Mouse (Mus musculus) CH12.LX (cell line): ENCODE measurements at regions not wholly inside any gene's neighbourhood (a gene's known extent, or its start where the extent isn't known, plus 50 kb on each side); places are given as distances from the start of the nearest gene placed in this dataset.

ENCODE experiments used
- DNase-seq: peaks from one replicate; pipeline ENCODE4 v3.0.0-alpha.2; 2013; ENCODE audit errors: extremely low read depth
- H3K27ac ChIP-seq: 2 replicates; pipeline ENCODE4 v1.5.1; 2012; ENCODE audit warnings: low read depth, mild to moderate bottlenecking, control low read depth, moderate library complexity; ENCODE audit not compliant: insufficient read depth
- H3K27me3 ChIP-seq: replicated peaks from 2 replicates; pipeline ENCODE3; 2012; ENCODE audit warnings: inconsistent platforms
- H3K36me3 ChIP-seq, 2 experiments: replicated peaks in 1 of 2; 2 replicates each; pipeline versions ENCODE3 to v1.6.1; 2012; ENCODE audit warnings: inconsistent platforms in 1 of 2, low read length in 1 of 2, mild to moderate bottlenecking in 1 of 2, mixed read lengths in 1 of 2, moderate library complexity in 1 of 2; ENCODE audit not compliant: control insufficient read depth in 1 of 2, insufficient read depth in 1 of 2
- H3K4me1 ChIP-seq, 2 experiments: 2 replicates each; pipeline ENCODE4 v1.6.1; 2012; ENCODE audit warnings: inconsistent platforms in 1 of 2, moderate library complexity in 1 of 2; ENCODE audit not compliant: insufficient read depth in 2 of 2, control insufficient read depth in 1 of 2
- H3K4me2 ChIP-seq: 2 replicates; pipeline ENCODE4 v1.6.1; 2012; ENCODE audit warnings: low read depth, mild to moderate bottlenecking, control low read depth; ENCODE audit not compliant: poor library complexity, insufficient read depth, severe bottlenecking
- H3K4me3 ChIP-seq, 3 experiments: fragments of 150-350 bp in 1 of 3; sonication (generic) in 1 of 3; replicated peaks in 1 of 3; 2 replicates each; pipeline versions ENCODE3 to v1.5.1; 2011 to 2012; ENCODE audit warnings: low read depth in 2 of 3, low read length in 2 of 3, mild to moderate bottlenecking in 2 of 3, moderate library complexity in 2 of 3, control low read depth in 1 of 3, improper control_type of control experiment in 1 of 3, inconsistent platforms in 1 of 3, mixed read lengths in 1 of 3; ENCODE audit not compliant: poor library complexity in 1 of 3
- H3K79me2 ChIP-seq: replicated peaks from 2 replicates; pipeline ENCODE4 v1.6.1; 2012; ENCODE audit warnings: mild to moderate bottlenecking, moderate library complexity; ENCODE audit not compliant: control insufficient read depth, poor library complexity, insufficient read depth, severe bottlenecking; ENCODE audit errors: extremely low read depth
- H3K9ac ChIP-seq: 2 replicates; pipeline ENCODE4 v1.6.1; 2012; ENCODE audit warnings: low read depth, mild to moderate bottlenecking, control low read depth, moderate library complexity; ENCODE audit not compliant: insufficient read depth
- H3K9me3 ChIP-seq: replicated peaks from 2 replicates; pipeline ENCODE3; 2012; ENCODE audit warnings: low read length, inconsistent platforms, mixed read lengths
- CHD1 ChIP-seq: IDR thresholded peaks from 2 replicates; pipeline ENCODE4 v1.6.1; 2012; ENCODE audit warnings: low read depth, low read length, improper control_type of control experiment, inconsistent platforms
- CHD2 ChIP-seq: IDR thresholded peaks from 2 replicates; pipeline ENCODE4 v1.6.1; 2011; ENCODE audit warnings: low read length, improper control_type of control experiment
- CTCF ChIP-seq, 2 experiments: IDR thresholded peaks in 1 of 2; conservative IDR thresholded peaks in 1 of 2; 2 replicates each; pipeline ENCODE4 v1.5.1; 2011 to 2012; ENCODE audit warnings: low read depth in 2 of 2, low read length in 2 of 2, improper control_type of control experiment in 1 of 2, inconsistent platforms in 1 of 2, mild to moderate bottlenecking in 1 of 2, moderate library complexity in 1 of 2
- E2F4 ChIP-seq: IDR thresholded peaks from 2 replicates; pipeline ENCODE4 v1.6.1; 2011; ENCODE audit warnings: low read depth, low read length, improper control_type of control experiment; ENCODE audit not compliant: insufficient replicate concordance
- EP300 ChIP-seq: IDR thresholded peaks from 2 replicates; pipeline ENCODE4 v1.6.1; 2011; ENCODE audit warnings: low read length, improper control_type of control experiment
- ETS1 ChIP-seq: conservative IDR thresholded peaks from 2 replicates; pipeline ENCODE4 v1.6.1; 2012; ENCODE audit warnings: low read depth, mild to moderate bottlenecking, inconsistent platforms, low read length, improper control_type of control experiment, moderate library complexity
- HCFC1 ChIP-seq: IDR thresholded peaks from 2 replicates; pipeline ENCODE4 v1.6.1; 2012; ENCODE audit warnings: low read depth, mild to moderate bottlenecking, inconsistent platforms, low read length, improper control_type of control experiment
- JUN ChIP-seq: IDR thresholded peaks from 2 replicates; pipeline ENCODE4 v1.6.1; 2011; ENCODE audit warnings: low read depth, mild to moderate bottlenecking, low read length, improper control_type of control experiment, moderate library complexity; ENCODE audit not compliant: insufficient read depth
- JUND ChIP-seq: conservative IDR thresholded peaks from 2 replicates; pipeline ENCODE4 v1.6.1; 2011; ENCODE audit warnings: low read depth, low read length, improper control_type of control experiment
- MAFK ChIP-seq: IDR thresholded peaks from 2 replicates; pipeline ENCODE4 v1.6.1; 2011; ENCODE audit warnings: low read length, improper control_type of control experiment; ENCODE audit not compliant: insufficient replicate concordance
- MXI1 ChIP-seq: IDR thresholded peaks from 2 replicates; pipeline ENCODE4 v1.6.1; 2011; ENCODE audit warnings: mild to moderate bottlenecking, low read depth, low read length, improper control_type of control experiment
- MYC ChIP-seq: IDR thresholded peaks from 2 replicates; pipeline ENCODE4 v1.6.1; 2011; ENCODE audit warnings: low read depth, mild to moderate bottlenecking, improper control_type of control experiment, low read length
- PAX5 ChIP-seq: IDR thresholded peaks from 2 replicates; pipeline ENCODE4 v1.6.1; 2012; ENCODE audit warnings: low read length, inconsistent platforms, mixed read lengths
- POLR2AphosphoS2 ChIP-seq: IDR thresholded peaks from 2 replicates; pipeline ENCODE4 v1.6.1; 2011; ENCODE audit warnings: low read depth, low read length, improper control_type of control experiment
- RAD21 ChIP-seq: IDR thresholded peaks from 2 replicates; pipeline ENCODE4 v1.6.1; 2011; ENCODE audit warnings: low read depth, mild to moderate bottlenecking, low read length, improper control_type of control experiment, moderate library complexity
- RCOR1 ChIP-seq: conservative IDR thresholded peaks from 2 replicates; pipeline ENCODE4 v1.6.1; 2012; ENCODE audit warnings: low read depth, mild to moderate bottlenecking, inconsistent platforms, low read length, improper control_type of control experiment
- TBP ChIP-seq: conservative IDR thresholded peaks from 2 replicates; pipeline ENCODE4 v1.6.1; 2011; ENCODE audit warnings: low read depth, low read length, improper control_type of control experiment
- USF1 ChIP-seq: IDR thresholded peaks from 2 replicates; pipeline ENCODE4 v1.6.1; 2014; ENCODE audit warnings: low read depth, mild to moderate bottlenecking, inconsistent platforms, low read length, improper control_type of control experiment
- USF2 ChIP-seq: conservative IDR thresholded peaks from 2 replicates; pipeline ENCODE4 v1.6.1; 2011; ENCODE audit warnings: low read depth, low read length, improper control_type of control experiment
- ZC3H11A ChIP-seq: IDR thresholded peaks from 2 replicates; pipeline ENCODE4 v1.6.1; 2012; ENCODE audit warnings: low read depth, mild to moderate bottlenecking, inconsistent platforms, low read length, improper control_type of control experiment
- dilution Hi-C: fragments of 300-500 bp; cut with MboI; formaldehyde crosslinking; loops from 2 replicates; pipeline ENCODE4 v1.14.3; 2020; ENCODE audit warnings: low sequenced_read_pairs; ENCODE audit not compliant: extremely low pct_unique_long_range_greater_than_20kb, extremely low pct_ligation_motif_present
- in situ Hi-C: fragments of 300-500 bp; cut with MboI; formaldehyde crosslinking; loops from 3 replicates; pipeline ENCODE4 v1.14.3; 2019; ENCODE audit warnings: low sequenced_read_pairs, low pct_ligation_motif_present, low pct_unique_long_range_greater_than_20kb, mixed read lengths

- no peak overlapping the region for H3K4me3 ChIP-seq
- H3K9ac ChIP-seq, result no peak overlapping the region
- no peaks in the 10 kb centered on the region for H3K79me2 ChIP-seq
- H3K27me3 ChIP-seq, result no peaks in the 10 kb centered on the region
- dilution Hi-C loops, result no loop called here
- peaks cover 68% of the 10 kb centered on the region for H3K9me3 ChIP-seq
- in situ Hi-C loops, result no loop called here
- no peaks in the 10 kb centered on the region for H3K4me1 ChIP-seq
- DNase-seq, result no peak
- H3K4me2 ChIP-seq, result no peak overlapping the region
- H3K27ac ChIP-seq, result no peak overlapping the region
- H3K36me3 ChIP-seq, result no peaks in the 10 kb centered on the region
- TF ChIP-seq MAFK (no peak), RAD21 (no peak), PAX5 (no peak), E2F4 (no peak), HCFC1 (no peak), CHD2 (no peak), CTCF (conservative IDR thresholded peaks at IDR 0.05 in 1 of 2, IDR thresholded peaks at IDR 0.05 in 1 of 2; ENCODE audit: low read depth in 2 of 2, low read length in 2 of 2) (no peak), JUN (no peak), ETS1 (no peak), RCOR1 (no peak), ZC3H11A (no peak), USF1 (no peak), USF2 (no peak), EP300 (no peak)
These were observed 292.2 kb upstream of the Slc24a5 start for GRCm38 (mm10) chr2:124775737-124776136.

DNA sequence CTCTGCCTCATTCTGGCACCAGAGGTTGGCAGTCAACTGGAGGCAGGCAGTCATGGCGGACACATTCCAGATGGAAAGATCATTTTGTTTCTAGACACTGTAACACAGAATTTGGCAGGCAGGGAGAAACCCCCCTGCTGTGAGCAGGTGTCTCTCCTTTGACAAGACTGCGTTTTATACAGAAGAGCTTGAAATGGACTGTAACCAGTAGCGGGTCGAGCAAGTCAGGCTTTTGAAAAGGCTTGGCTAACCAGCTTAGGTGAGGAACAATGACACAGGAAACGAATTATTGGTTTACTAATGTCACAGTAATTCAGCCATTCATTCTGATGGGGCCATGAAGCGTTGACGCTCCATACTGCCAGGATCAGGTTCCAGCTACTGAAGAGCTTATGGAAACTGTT, 275.3 kb upstream of the Slc24a5 start:
- no peak overlapping the region for H3K9ac ChIP-seq
- no peak overlapping the region for H3K4me3 ChIP-seq
- no peak overlapping the region for H3K4me2 ChIP-seq
- no peak for TF ChIP-seq MXI1
- TF ChIP-seq CHD1, result no peak
- no peak for TF ChIP-seq HCFC1
- TF ChIP-seq JUND, result no peak
- no peak for TF ChIP-seq E2F4
- no peak for TF ChIP-seq MYC
- no peak for TF ChIP-seq TBP
- TF ChIP-seq POLR2AphosphoS2, result no peak
- TF ChIP-seq, all 38 proteins: peak for 0
- DNase-seq, result no peak
- no peaks in the 10 kb centered on the region for H3K27me3 ChIP-seq
- H3K36me3 ChIP-seq, result no peaks in the 10 kb centered on the region
- no peaks in the 10 kb centered on the region for H3K79me2 ChIP-seq
- dilution Hi-C loops (no loop called here), in situ Hi-C loops (no loop called here)
- peaks cover 67% of the 10 kb centered on the region for H3K9me3 ChIP-seq
- no peaks in the 10 kb centered on the region for H3K4me1 ChIP-seq
- H3K27ac ChIP-seq, result no peak overlapping the region
